Mouse (Mus musculus): ENCODE measurements around the gene Aes.

Aes gene

GRCm38 (mm10) chr10:81569507-81570237 is 10.4 kb downstream of the Aes start:
- peak in 1 of 2 experiments; percentile 37 for DNase-seq

GRCm38 (mm10) chr10:81570238-81570800 is 11.0 kb downstream of the Aes start:
- DNase-seq: no peak

- peak; percentile 96 to 98 for DNase-seq
Observed at GRCm38 (mm10) chr10:81570831-81571500, 11.7 kb downstream of the Aes start.

- DNase-seq: peak; percentile 99
Observed at GRCm38 (mm10) chr10:81571501-81571876, 12.2 kb downstream of the Aes start.

GRCm38 (mm10) chr10:81572133-81572671 is 12.9 kb downstream of the Aes start:
- DNase-seq: peak in 1 of 2 experiments; percentile 22

GRCm38 (mm10) chr10:81572975-81573374 is 13.7 kb downstream of the Aes start:
- DNase-seq: peak; percentile 63 to 68

GRCm38 (mm10) chr10:81574081-81575056 is 15.1 kb downstream of the Aes start, which contains the start of gene Tle2:
Gene Tle2, plus strand, starts transcription at chr10:81574561.
- DNase-seq: peak in 1 of 2 experiments; percentile 39

- DNase-seq: peak; percentile 67 to 76
Observed at GRCm38 (mm10) chr10:81575208-81575631, 15.9 kb downstream of the Aes start.

GRCm38 (mm10) chr10:81575695-81576094 is 16.4 kb downstream of the Aes start:
- peak; percentile 55 to 62 for DNase-seq

- DNase-seq: no peak
Observed at GRCm38 (mm10) chr10:81579967-81580366, 20.7 kb downstream of the Aes start.

GRCm38 (mm10) chr10:81580441-81581070 is 21.3 kb downstream of the Aes start:
- peak; percentile 63 to 77 for DNase-seq

GRCm38 (mm10) chr10:81583347-81583746 is 24.1 kb downstream of the Aes start:
- DNase-seq: peak in 1 of 2 experiments; percentile 5

GRCm38 (mm10) chr10:81588739-81589138 is 29.5 kb downstream of the Aes start:
- DNase-seq: no peak

GRCm38 (mm10) chr10:81591846-81592245 is 32.6 kb downstream of the Aes start:
- DNase-seq: no peak

GRCm38 (mm10) chr10:81592631-81593030 is 33.3 kb downstream of the Aes start:
- no peak for DNase-seq

- no peak for DNase-seq
Observed at GRCm38 (mm10) chr10:81593223-81593622, 33.9 kb downstream of the Aes start.

- no peak for DNase-seq
Observed at GRCm38 (mm10) chr10:81593935-81594334, 34.6 kb downstream of the Aes start.

GRCm38 (mm10) chr10:81595599-81595998 is 36.3 kb downstream of the Aes start:
- DNase-seq: no peak

GRCm38 (mm10) chr10:81596611-81597010 is 37.3 kb downstream of the Aes start:
- DNase-seq: peak in 1 of 2 experiments; percentile 36

- DNase-seq: peak; percentile 56 to 68
Observed at GRCm38 (mm10) chr10:81597137-81597950, 38.1 kb downstream of the Aes start.

- no peak for DNase-seq
Observed at GRCm38 (mm10) chr10:81598342-81598741, 39.1 kb downstream of the Aes start.
